Mouse (Mus musculus) embryonic facial prominence, embryonic 11.5 days (tissue): ENCODE data around the gene Drg1. TPM values are rescaled to one million over a fixed set of nuclear protein-coding genes. Genes with fewer than 3 reads are reported as not detected.
"Not testable (repeated sequence)": the region's sequence is repeated elsewhere in the genome, so short reads cannot be mapped to it uniquely, and the experiment has no call there.

ENCODE experiments used
- ATAC-seq: fragments of 200-750 bp; cut with Nextera tagmentation; replicated peaks from 2 replicates; pipeline ENCODE4 v1.8.0; 2017; ENCODE audit warnings: low read depth; ENCODE audit not compliant: insufficient number of reproducible peaks, low FRiP score, low TSS enrichment
- DNase-seq: peaks from one replicate; pipeline ENCODE4 v3.0.0-alpha.2; 2015; ENCODE audit warnings: low spot score
- H3K27ac ChIP-seq: fragments of 300-500 bp; sonication (generic); replicated peaks from 2 replicates; pipeline ENCODE4 v1.5.1; 2014; ENCODE audit warnings: mild to moderate bottlenecking, low read depth, low read length, control low read depth
- H3K27me3 ChIP-seq: fragments of 300-500 bp; sonication (generic); 2 replicates; pipeline ENCODE4 v1.6.1; 2014; ENCODE audit warnings: mild to moderate bottlenecking, low read length, moderate library complexity, mixed read lengths; ENCODE audit not compliant: control insufficient read depth, insufficient read depth
- H3K36me3 ChIP-seq: fragments of 300-500 bp; sonication (generic); replicated peaks from 2 replicates; pipeline ENCODE4 v1.6.1; 2014; ENCODE audit warnings: low read depth, mild to moderate bottlenecking, low read length, moderate library complexity, mixed read lengths; ENCODE audit not compliant: control insufficient read depth, insufficient read depth
- H3K4me1 ChIP-seq: fragments of 300-500 bp; sonication (generic); 2 replicates; pipeline ENCODE4 v1.6.1; 2014; ENCODE audit warnings: low read length, mixed read lengths; ENCODE audit not compliant: control insufficient read depth, insufficient read depth
- H3K4me2 ChIP-seq: fragments of 300-500 bp; sonication (generic); 2 replicates; pipeline ENCODE4 v1.6.1; 2014; ENCODE audit warnings: low read depth, mild to moderate bottlenecking, control low read depth, low read length, moderate library complexity
- H3K4me3 ChIP-seq: fragments of 300-500 bp; sonication (generic); 2 replicates; pipeline ENCODE4 v1.5.1; 2014; ENCODE audit warnings: low read depth, low read length, control low read depth
- H3K9ac ChIP-seq: fragments of 300-500 bp; sonication (generic); replicated peaks from 2 replicates; pipeline ENCODE4 v1.6.1; 2014; ENCODE audit warnings: mild to moderate bottlenecking, control low read depth, low read length
- H3K9me3 ChIP-seq: fragments of 300-500 bp; sonication (generic); replicated peaks from 2 replicates; pipeline ENCODE4 v1.6.1; 2016; ENCODE audit warnings: mild to moderate bottlenecking, low read length, inconsistent platforms, mixed read lengths; ENCODE audit not compliant: control insufficient read depth
- WGBS: fragments of 180-500 bp; shearing (Covaris S2); extraction: QIAGEN DNeasy Blood & Tissue Kit; methylation state at CpG from one replicate; pipeline ENCODE4 v1.1.7; 2014; 5-methylcytosine and 5-hydroxymethylcytosine counted together
- polyA plus RNA-seq: library from polyadenylated mRNA; unstranded; fragments of >200 nt; fragmentation: Nextera tagmentation; extraction: Ambion mirVana; gene quantifications from 2 replicates; pipeline ENCODE4 v1.2.1, GENCODE M21; 2014

The Drg1 gene
- polyA plus RNA-seq, 1 experiment from 2014 or later: 294 TPM

DNA sequence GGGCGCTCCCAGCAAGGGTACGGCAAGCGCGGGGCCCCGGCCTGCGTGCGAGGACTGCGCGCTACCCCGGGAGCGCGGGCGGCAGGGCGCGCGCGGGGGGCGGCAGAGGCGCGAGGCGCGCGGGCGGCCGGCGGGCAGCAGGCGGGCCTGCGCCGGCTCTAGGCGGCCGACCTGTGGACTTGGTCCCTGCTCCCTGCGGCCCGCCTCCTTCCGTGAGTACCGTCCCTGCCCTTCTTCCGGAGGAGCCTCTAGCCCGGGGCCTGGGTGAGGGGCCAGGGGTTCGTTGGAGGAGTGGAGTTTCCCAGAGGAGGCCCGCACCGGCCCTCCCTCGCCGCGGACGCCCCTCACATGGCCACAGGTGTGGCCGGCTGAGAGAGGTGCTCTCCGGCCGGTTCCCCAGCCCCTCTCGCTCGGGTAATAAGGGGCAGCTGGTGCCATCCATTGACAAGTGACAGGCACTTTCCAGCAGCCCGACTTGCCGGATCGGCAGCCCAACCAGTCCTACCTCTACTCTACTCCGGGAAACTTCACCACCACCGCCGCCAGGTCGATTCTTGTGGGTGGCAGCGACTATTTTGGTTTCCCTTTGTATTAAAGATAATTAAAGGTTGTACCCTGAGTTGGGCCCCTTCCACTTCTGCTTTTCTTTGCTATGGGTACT lies 63.3 kb downstream of the Drg1 start:
- no peaks in the 10 kb centered on the region for H3K4me1 ChIP-seq
- no peaks in the 10 kb centered on the region for H3K9me3 ChIP-seq
- peak; percentile 30 for DNase-seq
- under 1% methylated on average over 40 of the region's 57 CpGs for WGBS
- H3K27me3 ChIP-seq: no peaks in the 10 kb centered on the region
- H3K27ac ChIP-seq: no peak overlapping the region
- peak overlapping the region; percentile 47 for H3K9ac ChIP-seq
- H3K4me3 ChIP-seq: peak overlapping the region; percentile 38
- ATAC-seq: peak; percentile 11
- peaks cover 7% of the 10 kb centered on the region; the same call in 1 of the 2 replicates for H3K36me3 ChIP-seq
- peak overlapping the region; percentile 1 for H3K4me2 ChIP-seq

DNA sequence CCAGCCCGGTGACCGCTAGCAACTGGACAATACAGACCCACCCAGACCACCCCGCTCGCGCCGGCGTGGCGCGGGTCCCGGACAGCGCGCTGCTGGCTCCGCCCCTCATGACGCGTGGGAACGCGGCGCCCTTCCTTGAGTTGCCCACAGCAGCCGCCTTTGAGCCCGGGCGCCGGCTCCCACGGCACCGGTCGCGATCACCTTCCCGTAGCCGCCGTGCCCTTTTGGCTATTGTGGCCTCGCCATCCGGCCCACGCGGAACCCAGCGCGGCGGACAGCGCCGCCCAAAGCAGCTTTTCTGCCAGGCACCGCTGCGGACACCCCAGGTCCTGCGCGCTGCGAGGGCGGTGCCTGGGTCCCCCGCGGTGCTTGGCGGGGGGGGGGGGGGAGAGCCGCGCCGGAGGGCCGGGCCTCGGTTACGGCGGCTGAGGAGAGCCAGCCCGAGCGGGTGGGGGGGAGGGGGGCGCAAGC lies 63.9 kb downstream of the Drg1 start, which contains the start of gene Eif4enif1:
Gene Eif4enif1, plus strand, starts transcription at position 162 of the 471 bp plus-strand sequence.
- Histone ChIP-seq H3K4me3 (peak within 1 kb of the TSS; percentile 38), H3K27me3 (no peaks in the 10 kb centered on the region), H3K9me3 (no peaks in the 10 kb centered on the region), H3K36me3 (peaks cover 4% of the 10 kb centered on the region; the same call in 1 of the 2 replicates), H3K4me2 (peak within 1 kb of the TSS; percentile 1), H3K9ac (peak within 1 kb of the TSS; percentile 47), H3K27ac (0 out of 2 replicates have a peak within 1 kb of the TSS, but pooled peaks have one; percentile 0), H3K4me1 (no peaks in the 10 kb centered on the region)
- WGBS: under 1% methylated on average over 45 of the region's 57 CpGs
- DNase-seq (peak; percentile 90), ATAC-seq (peak; percentile 61)

DNA sequence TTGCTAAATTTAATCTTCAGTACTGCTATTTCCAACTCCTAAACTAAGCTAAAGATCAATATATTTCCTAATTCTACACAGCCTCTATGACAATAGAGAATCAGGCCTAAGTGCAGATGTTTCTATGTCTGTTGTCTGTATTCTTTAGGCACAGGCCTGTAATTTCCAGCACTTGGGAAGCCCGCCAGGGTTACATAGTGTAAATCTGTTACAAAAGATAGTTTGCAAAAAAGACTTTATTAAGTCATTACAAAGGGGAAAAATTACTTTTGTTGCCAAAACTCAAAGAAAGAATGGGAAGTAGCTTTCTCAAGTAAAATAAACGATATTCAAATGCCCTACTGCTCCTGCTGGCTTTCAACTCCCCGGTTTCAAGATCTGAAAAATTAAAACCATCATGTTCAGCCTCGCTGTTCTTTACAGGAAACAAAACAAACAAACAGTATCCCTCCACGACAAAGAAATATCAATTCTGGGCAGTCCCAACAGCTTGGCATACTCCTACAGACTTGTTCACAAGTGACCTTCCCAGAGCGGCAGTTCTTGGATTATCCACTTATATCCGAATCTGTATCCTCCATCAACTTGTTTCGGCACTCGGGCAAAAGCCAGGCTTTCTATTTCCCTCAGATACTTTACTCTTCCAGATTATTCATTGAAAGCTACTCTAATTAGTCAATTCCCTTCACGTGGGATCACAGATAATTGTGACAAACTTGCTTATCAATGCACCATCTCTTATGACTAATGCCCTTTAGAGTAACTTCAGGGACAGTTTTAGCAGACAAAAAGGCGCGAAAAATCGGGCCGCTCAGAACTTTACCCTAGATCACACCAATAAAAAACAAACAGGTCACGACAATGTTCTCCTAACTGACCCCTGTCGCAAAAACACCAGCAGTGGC lies 64.6 kb downstream of the Drg1 start:
- 0 out of 2 replicates have a peak overlapping the region, but pooled peaks have one; percentile 0 for H3K9ac ChIP-seq

DNA sequence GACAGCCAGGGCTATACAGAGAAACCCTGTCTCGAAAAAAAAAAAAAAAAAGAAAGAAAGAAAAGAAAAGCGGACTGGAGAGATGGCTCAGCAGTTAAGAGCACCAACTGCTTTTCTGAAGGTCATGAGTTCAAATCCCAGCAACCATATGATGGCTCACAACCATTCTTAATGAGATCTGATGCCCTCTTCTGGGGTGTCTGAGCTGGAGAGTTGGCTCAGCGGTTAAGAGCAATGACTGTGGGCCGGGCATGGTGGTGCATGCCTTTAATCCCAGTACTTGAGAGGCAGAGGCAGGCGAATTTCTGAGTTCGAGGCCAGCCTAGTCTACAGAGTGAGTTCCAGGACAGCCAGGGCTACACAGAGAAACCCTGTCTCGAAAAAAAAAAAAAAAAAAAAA lies 65.6 kb downstream of the Drg1 start:
- not testable (repeated sequence) for ATAC-seq
- WGBS: 88% methylated on average over 6 of the region's 7 CpGs

More for the DNA sequence above, 64.6 kb downstream of the Drg1 start:
- Histone ChIP-seq H3K4me2 (no peak overlapping the region), H3K36me3 (peaks cover 4% of the 10 kb centered on the region; the same call in 1 of the 2 replicates), H3K9me3 (no peaks in the 10 kb centered on the region), H3K27me3 (no peaks in the 10 kb centered on the region), H3K4me1 (no peaks in the 10 kb centered on the region), H3K27ac (no peak overlapping the region), H3K4me3 (peak overlapping the region; percentile 38)
- peak; percentile 50 for DNase-seq
- no peak for ATAC-seq
- WGBS: 9% methylated on average over 16 of the region's 16 CpGs

DNA sequence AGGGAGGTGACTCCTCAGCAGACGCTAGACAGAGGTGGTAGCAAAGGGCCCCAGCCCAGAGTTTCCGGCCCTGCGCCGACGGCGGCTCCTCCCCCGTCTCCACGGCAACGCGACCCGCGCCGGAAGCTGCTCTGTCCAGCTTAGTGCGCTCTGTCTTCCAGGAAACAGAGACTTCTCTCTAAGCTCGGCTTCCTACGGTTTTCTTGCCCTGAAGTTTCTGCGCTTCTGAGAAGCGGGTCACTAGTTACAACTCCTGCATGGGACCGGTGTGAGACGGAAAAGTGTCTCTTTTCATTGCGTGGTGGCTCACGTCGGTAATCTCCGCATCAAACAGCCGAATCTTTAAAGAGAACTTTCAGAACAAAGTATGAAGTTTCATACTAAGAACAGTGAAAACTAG lies 72.9 kb downstream of the Drg1 start, which contains the start of gene Sfi1:
Gene Sfi1, minus strand, starts transcription at position 101 of the 400 bp plus-strand sequence.
- H3K36me3 ChIP-seq: no peaks in the 10 kb centered on the region
- no peak within 1 kb of the TSS for H3K9ac ChIP-seq
- WGBS: 84% methylated on average over 25 of the region's 25 CpGs
- no peak for DNase-seq
- no peak within 1 kb of the TSS for H3K4me2 ChIP-seq
- no peaks in the 10 kb centered on the region for H3K9me3 ChIP-seq
- H3K27me3 ChIP-seq: no peaks in the 10 kb centered on the region
- no peak for ATAC-seq
- H3K27ac ChIP-seq: no peak within 1 kb of the TSS
- H3K4me3 ChIP-seq: no peak within 1 kb of the TSS
- H3K4me1 ChIP-seq: no peaks in the 10 kb centered on the region

More for the DNA sequence above, 65.6 kb downstream of the Drg1 start:
- not testable (repeated sequence) for DNase-seq, H3K27me3 ChIP-seq, H3K4me2 ChIP-seq, H3K9me3 ChIP-seq, H3K27ac ChIP-seq, H3K4me1 ChIP-seq, H3K9ac ChIP-seq, H3K4me3 ChIP-seq, H3K36me3 ChIP-seq

DNA sequence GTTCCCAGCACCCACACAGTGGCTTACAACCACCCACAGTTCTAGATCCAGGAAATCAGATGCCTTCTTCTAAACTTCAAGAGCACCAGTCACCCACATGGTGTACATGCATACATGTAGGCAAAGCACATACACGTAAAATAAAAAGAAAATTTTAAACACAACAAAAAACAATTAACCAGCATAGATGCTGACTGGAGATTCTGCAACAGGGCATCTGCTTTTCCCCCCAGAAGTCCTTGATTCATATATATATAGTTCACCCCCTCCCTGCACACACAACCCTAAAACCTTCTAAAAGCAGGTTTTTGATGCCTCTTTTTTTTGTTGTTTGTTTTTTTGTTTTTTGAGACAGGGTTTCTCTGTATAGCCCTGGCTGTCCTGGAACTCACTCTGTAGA lies 83.5 kb downstream of the Drg1 start:
- 100% methylated on average over 1 of the region's 1 CpGs for WGBS
- not testable (repeated sequence) for H3K36me3 ChIP-seq, H3K4me2 ChIP-seq, DNase-seq, H3K4me3 ChIP-seq, ATAC-seq, H3K9ac ChIP-seq, H3K27me3 ChIP-seq, H3K9me3 ChIP-seq, H3K4me1 ChIP-seq, H3K27ac ChIP-seq

DNA sequence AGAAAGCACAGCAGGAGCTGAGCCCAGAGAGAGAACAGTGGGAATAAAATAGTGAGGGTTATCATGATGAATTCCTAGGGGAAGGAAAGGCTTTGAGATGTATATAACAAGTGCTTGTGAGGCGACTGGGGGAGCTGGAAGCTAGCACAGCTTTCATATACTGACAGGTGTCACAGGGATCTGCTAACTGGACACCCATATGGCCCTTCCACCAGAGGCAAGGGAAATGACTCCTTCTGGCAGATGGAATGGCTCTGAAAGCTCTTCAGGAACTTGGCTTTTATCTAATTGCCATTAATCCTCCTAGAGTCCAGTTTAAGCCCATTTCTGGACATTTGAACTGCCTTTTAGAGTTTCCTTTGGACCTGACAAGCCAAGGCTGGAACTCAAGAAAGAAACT lies 84.2 kb downstream of the Drg1 start:
- not testable (repeated sequence) for H3K27me3 ChIP-seq, H3K4me2 ChIP-seq, DNase-seq, ATAC-seq, H3K9me3 ChIP-seq, H3K36me3 ChIP-seq, H3K4me1 ChIP-seq, H3K27ac ChIP-seq, H3K4me3 ChIP-seq, H3K9ac ChIP-seq
- 58% methylated on average over 1 of the region's 1 CpGs for WGBS
